Mouse (Mus musculus): ENCODE data around the gene Elmo3. TPM values are rescaled to one million over a fixed set of nuclear protein-coding genes. Genes with fewer than 3 reads are reported as not detected.

Elmo3 gene
- polyA plus RNA-seq, 1 experiment from 2014 or later: 2.4 TPM

DNA sequence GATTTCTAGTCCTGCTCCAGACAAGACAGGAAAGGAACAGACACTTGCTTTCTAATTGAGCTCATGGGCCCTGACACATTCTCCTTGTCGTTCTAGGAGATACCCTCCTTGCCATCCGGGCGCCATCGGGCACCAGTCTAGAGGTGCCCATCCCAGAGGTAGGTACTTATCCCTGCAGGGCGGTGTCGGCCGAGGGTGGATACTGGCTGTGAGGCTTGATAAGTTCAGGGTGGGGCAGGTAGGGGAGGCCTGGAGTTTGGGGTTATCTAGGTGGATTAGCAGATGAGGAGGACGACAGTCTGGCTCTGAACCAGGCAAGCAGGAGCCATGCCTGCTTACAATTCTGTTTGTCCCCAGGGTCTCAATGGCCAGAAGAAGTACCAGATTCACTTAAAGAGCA lies 5.4 kb upstream of the Elmo3 start:
- no peak for ATAC-seq (replicated peaks; ENCODE audit: low FRiP score)
- no peak for DNase-seq (ENCODE audit: low spot score)
- H3K4me3 ChIP-seq (ENCODE audit: low read depth, low read length): no peak overlapping the region
- H3K27ac ChIP-seq (ENCODE audit: low read depth, low read length): no peak overlapping the region
- WGBS: 97% methylated on average over 8 of the region's 8 CpGs
- no peak overlapping the region for H3K4me2 ChIP-seq (ENCODE audit: low read depth, low read length, severe bottlenecking)
- H3K4me1 ChIP-seq (replicated peaks; ENCODE audit: control insufficient read depth, insufficient read depth, low read length): peaks cover 10% of the 10 kb centered on the region
- H3K36me3 ChIP-seq (ENCODE audit: control insufficient read depth, insufficient read depth, low read length): peaks cover 15% of the 10 kb centered on the region
- no peaks in the 10 kb centered on the region for H3K27me3 ChIP-seq (ENCODE audit: control insufficient read depth, insufficient read depth, low read length)
- H3K9me3 ChIP-seq (ENCODE audit: control insufficient read depth, low read length): no peaks in the 10 kb centered on the region
- no peak overlapping the region for H3K9ac ChIP-seq (ENCODE audit: low read length)

GRCm38 (mm10) chr8:105303396-105303795 lies 2.0 kb upstream of the Elmo3 start:
- Histone ChIP-seq H3K9ac (ENCODE audit: low read length) (no peak overlapping the region), H3K36me3 (ENCODE audit: control insufficient read depth, insufficient read depth, low read length) (peaks cover 21% of the 10 kb centered on the region), H3K27me3 (ENCODE audit: control insufficient read depth, insufficient read depth, low read length) (no peaks in the 10 kb centered on the region), H3K27ac (ENCODE audit: low read depth, low read length) (no peak overlapping the region), H3K4me3 (ENCODE audit: low read depth, low read length) (no peak overlapping the region), H3K4me2 (ENCODE audit: low read depth, low read length, severe bottlenecking) (no peak overlapping the region), H3K4me1 (replicated peaks; ENCODE audit: control insufficient read depth, insufficient read depth, low read length) (peaks cover 13% of the 10 kb centered on the region), H3K9me3 (ENCODE audit: control insufficient read depth, low read length) (no peaks in the 10 kb centered on the region)
- 88% methylated on average over 8 of the region's 8 CpGs for WGBS
- ATAC-seq (replicated peaks; ENCODE audit: low FRiP score): no peak
- DNase-seq (ENCODE audit: low spot score): no peak

GRCm38 (mm10) chr8:105303874-105304273 lies 1.5 kb upstream of the Elmo3 start:
- 85% methylated on average over 9 of the region's 9 CpGs for WGBS
- no peaks in the 10 kb centered on the region for H3K27me3 ChIP-seq (ENCODE audit: control insufficient read depth, insufficient read depth, low read length)
- H3K36me3 ChIP-seq (ENCODE audit: control insufficient read depth, insufficient read depth, low read length): peaks cover 21% of the 10 kb centered on the region
- peaks cover 8% of the 10 kb centered on the region for H3K4me1 ChIP-seq (replicated peaks; ENCODE audit: control insufficient read depth, insufficient read depth, low read length)
- no peak overlapping the region for H3K27ac ChIP-seq (ENCODE audit: low read depth, low read length)
- no peak overlapping the region for H3K4me2 ChIP-seq (ENCODE audit: low read depth, low read length, severe bottlenecking)
- H3K9me3 ChIP-seq (ENCODE audit: control insufficient read depth, low read length): no peaks in the 10 kb centered on the region
- no peak overlapping the region for H3K4me3 ChIP-seq (ENCODE audit: low read depth, low read length)
- H3K9ac ChIP-seq (ENCODE audit: low read length): no peak overlapping the region
- DNase-seq (ENCODE audit: low spot score) (no peak), ATAC-seq (replicated peaks; ENCODE audit: low FRiP score) (no peak)

DNA sequence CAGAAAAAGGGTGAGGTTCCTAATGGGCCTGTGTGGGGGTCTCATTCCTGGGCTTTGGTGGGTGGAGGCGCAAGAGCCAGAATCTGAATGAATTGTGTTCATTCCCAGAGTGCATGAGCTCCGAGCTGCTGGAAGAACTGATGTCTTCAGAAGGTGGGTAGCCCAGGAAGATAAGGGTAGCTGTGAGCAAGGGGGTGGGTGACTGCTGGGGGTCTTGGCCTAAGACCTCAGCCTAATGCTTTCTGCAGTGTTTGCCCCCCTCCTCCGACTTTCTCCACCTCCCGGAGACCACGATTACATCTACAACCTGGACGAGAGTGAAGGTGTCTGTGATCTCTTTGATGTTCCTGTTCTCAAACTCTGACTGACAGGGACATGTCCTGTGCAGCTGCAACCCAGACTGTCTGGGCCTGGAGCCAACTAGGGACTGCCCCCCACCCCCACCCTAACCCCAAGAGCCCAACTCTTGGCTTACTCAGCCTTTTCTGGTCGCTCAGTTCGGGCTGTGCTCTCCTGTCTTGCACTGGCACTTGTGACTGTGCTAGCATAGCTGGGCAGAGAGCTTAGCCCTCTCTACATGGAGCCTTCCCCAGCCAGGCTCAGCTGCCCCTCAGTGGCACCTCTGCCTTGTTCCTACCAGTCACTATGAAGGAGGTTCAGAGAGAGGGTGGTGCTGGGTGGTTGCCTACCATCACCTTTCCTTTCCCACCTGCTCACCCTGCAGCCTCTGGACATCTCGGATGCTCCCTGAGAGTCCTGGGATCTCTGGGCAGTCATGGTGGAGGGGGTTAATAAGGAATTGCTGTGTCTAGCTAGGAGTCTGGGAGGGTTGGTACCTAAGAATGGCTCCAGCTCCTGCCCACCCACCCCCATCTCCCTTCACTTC lies 833 bp upstream of the Elmo3 start:
- 83% methylated on average over 9 of the region's 9 CpGs for WGBS
- H3K27ac ChIP-seq (ENCODE audit: low read depth, low read length): no peak overlapping the region
- no peak overlapping the region for H3K4me2 ChIP-seq (ENCODE audit: low read depth, low read length, severe bottlenecking)
- DNase-seq (ENCODE audit: low spot score): peak; percentile 52
- no peaks in the 10 kb centered on the region for H3K9me3 ChIP-seq (ENCODE audit: control insufficient read depth, low read length)
- no peak overlapping the region for H3K4me3 ChIP-seq (ENCODE audit: low read depth, low read length)
- ATAC-seq (replicated peaks; ENCODE audit: low FRiP score): no peak
- no peak overlapping the region for H3K9ac ChIP-seq (ENCODE audit: low read length)
- H3K36me3 ChIP-seq (ENCODE audit: control insufficient read depth, insufficient read depth, low read length): peaks cover 21% of the 10 kb centered on the region
- H3K4me1 ChIP-seq (replicated peaks; ENCODE audit: control insufficient read depth, insufficient read depth, low read length): peaks cover 5% of the 10 kb centered on the region
- no peaks in the 10 kb centered on the region for H3K27me3 ChIP-seq (ENCODE audit: control insufficient read depth, insufficient read depth, low read length)

GRCm38 (mm10) chr8:105306146-105306691 lies 818 bp downstream of the Elmo3 start:
- Histone ChIP-seq H3K27ac (ENCODE audit: low read depth, low read length) (no peak overlapping the region), H3K4me3 (ENCODE audit: low read depth, low read length) (no peak overlapping the region), H3K27me3 (ENCODE audit: control insufficient read depth, insufficient read depth, low read length) (no peaks in the 10 kb centered on the region), H3K4me2 (ENCODE audit: low read depth, low read length, severe bottlenecking) (peak overlapping the region; percentile 33; the same call in 1 of the 2 replicates), H3K9me3 (ENCODE audit: control insufficient read depth, low read length) (no peaks in the 10 kb centered on the region), H3K36me3 (ENCODE audit: control insufficient read depth, insufficient read depth, low read length) (peaks cover 12% of the 10 kb centered on the region), H3K9ac (ENCODE audit: low read length) (no peak overlapping the region), H3K4me1 (replicated peaks; ENCODE audit: control insufficient read depth, insufficient read depth, low read length) (peaks cover 5% of the 10 kb centered on the region)
- WGBS: 60% methylated on average over 5 of the region's 5 CpGs
- peak; percentile 16; the same call in 1 of the 2 replicates for ATAC-seq (replicated peaks; ENCODE audit: low FRiP score)
- DNase-seq (ENCODE audit: low spot score): no peak

- Histone ChIP-seq H3K4me3 (ENCODE audit: low read depth, low read length) (no peak overlapping the region), H3K9ac (ENCODE audit: low read length) (no peak overlapping the region), H3K27ac (ENCODE audit: low read depth, low read length) (no peak overlapping the region), H3K36me3 (ENCODE audit: control insufficient read depth, insufficient read depth, low read length) (peaks cover 5% of the 10 kb centered on the region), H3K4me1 (replicated peaks; ENCODE audit: control insufficient read depth, insufficient read depth, low read length) (peaks cover 5% of the 10 kb centered on the region), H3K27me3 (ENCODE audit: control insufficient read depth, insufficient read depth, low read length) (no peaks in the 10 kb centered on the region), H3K9me3 (ENCODE audit: control insufficient read depth, low read length) (no peaks in the 10 kb centered on the region), H3K4me2 (ENCODE audit: low read depth, low read length, severe bottlenecking) (no peak overlapping the region)
- WGBS: 94% methylated on average over 13 of the region's 13 CpGs
- ATAC-seq (replicated peaks; ENCODE audit: low FRiP score) (no peak), DNase-seq (ENCODE audit: low spot score) (no peak)
Observed at GRCm38 (mm10) chr8:105307670-105308069, 2.3 kb downstream of the Elmo3 start.

DNA sequence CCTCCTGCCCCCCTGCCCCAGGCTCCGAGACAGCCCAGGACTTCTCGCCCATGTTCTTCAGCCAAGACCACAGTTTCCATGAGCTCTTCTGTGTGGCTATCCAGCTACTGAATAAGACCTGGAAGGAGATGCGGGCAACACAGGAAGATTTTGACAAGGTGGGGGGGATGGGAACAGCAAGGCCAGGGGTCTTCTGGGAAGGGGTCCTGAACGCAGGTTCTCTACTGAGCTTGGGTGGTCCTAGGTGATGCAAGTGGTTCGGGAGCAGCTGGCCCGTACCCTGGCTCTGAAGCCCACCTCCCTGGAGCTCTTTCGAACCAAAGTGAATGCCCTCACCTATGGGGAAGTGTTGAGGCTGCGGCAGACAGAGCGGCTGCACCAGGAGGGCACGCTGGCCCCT lies 3.0 kb downstream of the Elmo3 start:
- DNase-seq (ENCODE audit: low spot score): no peak
- Histone ChIP-seq H3K4me3 (ENCODE audit: low read depth, low read length) (no peak overlapping the region), H3K9ac (ENCODE audit: low read length) (no peak overlapping the region), H3K27me3 (ENCODE audit: control insufficient read depth, insufficient read depth, low read length) (no peaks in the 10 kb centered on the region), H3K4me1 (replicated peaks; ENCODE audit: control insufficient read depth, insufficient read depth, low read length) (peaks cover 5% of the 10 kb centered on the region), H3K4me2 (ENCODE audit: low read depth, low read length, severe bottlenecking) (no peak overlapping the region), H3K36me3 (ENCODE audit: control insufficient read depth, insufficient read depth, low read length) (peaks cover 5% of the 10 kb centered on the region), H3K9me3 (ENCODE audit: control insufficient read depth, low read length) (no peaks in the 10 kb centered on the region), H3K27ac (ENCODE audit: low read depth, low read length) (no peak overlapping the region)
- 96% methylated on average over 10 of the region's 10 CpGs for WGBS
- ATAC-seq (replicated peaks; ENCODE audit: low FRiP score): no peak

DNA sequence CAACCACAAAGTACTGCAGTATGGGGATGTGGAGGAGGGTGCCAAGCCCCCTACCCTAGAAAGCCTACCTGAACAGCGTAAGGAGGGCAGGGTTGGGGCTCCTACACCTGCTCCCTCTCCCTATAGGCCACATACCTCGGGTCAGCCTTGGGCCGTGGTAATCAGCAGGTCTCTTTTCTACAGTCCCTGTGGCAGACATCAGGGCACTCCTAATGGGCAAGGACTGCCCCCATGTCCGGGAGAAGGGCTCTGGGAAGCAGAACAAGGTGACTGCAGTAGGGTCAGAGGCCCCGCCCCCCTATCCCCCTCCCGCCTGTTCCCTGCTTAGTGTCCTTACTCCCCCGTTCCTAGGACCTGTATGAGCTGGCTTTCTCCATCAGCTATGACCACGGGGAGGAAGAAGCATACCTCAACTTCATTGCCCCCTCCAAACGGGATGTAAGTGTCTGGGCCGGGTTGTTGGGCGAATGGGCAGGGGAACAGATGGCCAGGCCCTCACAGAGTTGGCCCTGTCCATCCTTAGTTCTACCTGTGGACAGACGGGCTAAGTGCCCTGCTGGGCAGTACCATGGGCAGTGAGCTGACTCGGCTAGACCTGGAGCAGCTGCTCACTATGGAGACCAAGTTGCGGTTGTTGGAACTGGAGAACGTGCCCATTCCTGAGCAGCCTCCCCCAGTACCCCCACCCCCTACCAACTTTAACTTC lies 3.9 kb downstream of the Elmo3 start:
- Histone ChIP-seq H3K4me1 (replicated peaks; ENCODE audit: control insufficient read depth, insufficient read depth, low read length) (peaks cover 5% of the 10 kb centered on the region), H3K9me3 (ENCODE audit: control insufficient read depth, low read length) (no peaks in the 10 kb centered on the region), H3K9ac (ENCODE audit: low read length) (no peak overlapping the region), H3K4me2 (ENCODE audit: low read depth, low read length, severe bottlenecking) (no peak overlapping the region), H3K4me3 (ENCODE audit: low read depth, low read length) (no peak overlapping the region), H3K27me3 (ENCODE audit: control insufficient read depth, insufficient read depth, low read length) (no peaks in the 10 kb centered on the region), H3K36me3 (ENCODE audit: control insufficient read depth, insufficient read depth, low read length) (peaks cover 5% of the 10 kb centered on the region), H3K27ac (ENCODE audit: low read depth, low read length) (no peak overlapping the region)
- no peak for DNase-seq (ENCODE audit: low spot score)
- ATAC-seq (replicated peaks; ENCODE audit: low FRiP score): no peak
- 77% methylated on average over 15 of the region's 15 CpGs for WGBS

All from forebrain, embryonic 11.5 days (tissue).